Mouse (Mus musculus): ENCODE results near the gene Mmd2. TPM values are rescaled to one million over a fixed set of nuclear protein-coding genes. Genes with fewer than 3 reads are reported as not detected.

Gene Mmd2
- total RNA-seq, 2 experiments from 2014 or later: 0.10 to 0.18 TPM

GRCm38 (mm10) chr5:142546344-142546743, 62.3 kb downstream of the Mmd2 start:
- DNase-seq: no peak

DNA sequence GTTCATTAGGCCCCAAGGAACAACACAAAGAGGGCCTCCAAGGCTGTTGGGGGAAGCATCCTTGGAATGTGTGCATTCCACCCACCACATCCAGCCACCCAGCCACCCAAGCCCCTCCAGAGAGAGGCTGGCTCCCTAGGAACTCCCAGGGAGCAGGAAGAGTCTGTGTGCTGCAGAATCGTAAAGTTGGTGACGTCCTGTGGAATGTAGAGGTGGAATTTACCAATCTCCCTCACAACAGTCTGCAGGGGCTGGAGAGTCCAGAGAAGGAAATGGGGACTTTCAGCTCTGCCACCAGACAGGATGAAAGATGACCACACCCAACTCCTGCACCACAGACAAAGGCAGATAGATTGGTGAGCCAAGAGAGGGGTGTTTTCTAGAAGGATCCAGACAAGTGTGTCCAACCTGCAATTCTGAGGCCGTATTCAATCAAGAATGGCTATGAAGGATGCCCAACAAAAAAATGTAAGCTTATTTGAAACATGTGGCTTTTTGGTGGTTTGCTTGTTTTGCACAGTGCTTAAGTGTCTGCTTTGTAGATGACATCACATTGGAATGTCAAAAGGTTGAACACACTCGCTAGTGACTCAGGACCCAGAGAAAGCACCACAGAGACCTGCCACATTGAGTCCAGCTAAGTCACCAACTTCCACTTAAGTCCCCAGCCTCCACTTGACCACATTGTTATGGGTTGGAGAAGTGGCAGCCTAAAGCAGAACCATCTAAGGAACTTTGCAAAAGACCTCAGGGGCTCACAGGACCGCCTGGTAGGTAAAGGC, 63.4 kb downstream of the Mmd2 start:
- DNase-seq: no peak

GRCm38 (mm10) chr5:142537286-142537685, 71.3 kb downstream of the Mmd2 start:
- no peak for DNase-seq

DNA sequence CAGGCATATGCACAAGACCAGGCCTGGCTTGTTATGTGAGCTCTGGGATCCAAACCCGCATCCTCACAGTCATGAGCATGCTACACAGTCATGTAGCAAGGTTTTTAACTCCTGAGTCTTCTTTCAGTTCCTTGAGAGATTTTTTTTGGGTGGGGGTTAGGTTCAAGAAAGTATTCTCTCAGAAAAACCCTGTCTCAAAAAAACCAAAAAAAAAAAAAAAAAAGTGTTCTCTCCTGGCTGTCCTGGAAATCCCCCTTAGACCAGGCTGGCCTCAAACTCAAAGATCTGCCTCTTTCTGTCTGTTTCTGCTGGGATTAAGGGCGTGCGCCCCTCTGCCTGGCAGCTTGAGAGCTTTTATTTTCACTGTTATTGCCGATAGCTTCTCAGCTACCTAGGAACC, 73.2 kb downstream of the Mmd2 start:
- no peak for DNase-seq

GRCm38 (mm10) chr5:142529915-142530314, 78.7 kb downstream of the Mmd2 start, which contains the start of gene Papolb:
TSS of gene Papolb (minus strand) at chr5:142530076.
- DNase-seq: no peak

DNA sequence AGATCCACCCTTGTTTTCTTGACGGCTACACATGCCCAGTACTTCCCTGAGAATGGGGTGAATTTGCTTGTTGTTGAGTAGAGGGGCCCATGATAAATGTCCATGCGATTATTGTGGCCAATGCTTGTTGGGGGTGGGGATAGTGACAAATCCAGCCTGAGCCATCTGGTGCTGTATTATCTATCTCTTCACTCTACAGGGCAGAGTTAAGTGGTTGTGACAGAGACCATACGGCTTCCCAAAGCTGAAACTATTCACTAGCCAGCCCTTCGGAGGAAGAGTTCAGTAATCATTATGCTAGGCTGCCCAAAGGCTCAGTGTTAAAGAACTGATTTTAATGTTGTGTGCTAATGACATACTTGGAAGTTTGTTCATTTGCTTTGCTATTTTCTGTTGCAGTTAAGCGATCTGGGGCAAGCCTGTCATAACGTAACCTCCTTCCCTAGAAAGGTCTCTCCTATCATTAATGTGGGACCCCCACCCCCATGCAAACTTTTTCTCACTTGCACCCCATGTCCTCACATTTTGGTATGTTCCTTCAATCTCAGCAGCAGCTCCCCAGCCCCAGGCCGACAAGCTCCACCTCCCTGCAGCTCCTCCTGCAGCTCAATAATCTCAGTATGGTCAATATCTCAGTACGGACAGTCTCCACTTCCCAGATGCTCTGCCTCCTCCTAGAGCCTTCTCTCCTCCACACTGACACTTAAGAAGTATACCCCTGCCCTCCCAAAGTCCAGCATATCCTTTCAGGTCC, 83.7 kb downstream of the Mmd2 start:
- DNase-seq: no peak

GRCm38 (mm10) chr5:142521195-142521866, 87.3 kb downstream of the Mmd2 start:
- DNase-seq: no peak

DNA sequence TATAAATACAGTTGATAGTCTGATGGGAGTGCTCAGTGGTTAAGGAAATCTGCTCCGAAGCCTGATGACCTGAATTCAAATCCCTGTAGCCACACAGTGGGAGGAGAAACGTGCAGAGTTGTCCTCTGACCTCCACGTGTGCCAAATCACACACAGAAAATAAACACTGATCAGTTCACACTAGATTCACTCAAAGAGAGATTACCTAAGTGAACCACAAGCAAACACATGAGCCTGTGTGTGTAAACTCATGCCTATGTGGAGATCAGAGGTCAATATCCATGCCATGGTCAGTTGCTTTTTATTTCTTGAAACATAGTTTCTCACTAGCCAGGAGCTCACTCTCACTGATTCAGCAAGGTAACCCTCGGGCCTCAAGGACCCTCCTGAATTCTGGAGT, 88.2 kb downstream of the Mmd2 start:
- DNase-seq: no peak

GRCm38 (mm10) chr5:142518973-142519372, 89.6 kb downstream of the Mmd2 start:
- no peak for DNase-seq

Other genes with a start within 250 kb of the Mmd2 start
- 10 to 100 TPM; 18.2 to 19.0 TPM for gene Foxk1, start 207.3 kb downstream of the Mmd2 start, total RNA-seq (2021)
- gene Ap5z1, start 144.9 kb downstream of the Mmd2 start, total RNA-seq (2021): 1 to 10 TPM; 6.0 to 8.2 TPM
- gene Papolb, start 78.7 kb downstream of the Mmd2 start, total RNA-seq (2021): under 1 TPM; 0.18 to 0.19 TPM
- 1 to 10 TPM; 3.7 to 5.6 TPM for gene Radil, start 57.7 kb downstream of the Mmd2 start, total RNA-seq (2021)
- 10 to 100 TPM; 34.7 to 35.4 TPM for gene Wipi2, start 18.9 kb upstream of the Mmd2 start, total RNA-seq (2021)
- gene Slc29a4, start 83.7 kb upstream of the Mmd2 start, total RNA-seq (2021): 1 to 10 TPM in 1 of 2 experiments, under 1 TPM in 1; 0.92 to 1.8 TPM
- gene Tnrc18, start 208.9 kb upstream of the Mmd2 start, total RNA-seq (2021): 100 to 1,000 TPM; 113 TPM

All from heart, postnatal 4 days (tissue).